Mouse (Mus musculus): ENCODE data around the gene Fam213a.

The Fam213a gene

GRCm38 (mm10) chr14:41005716-41006115 lies 7.9 kb downstream of the Fam213a start:
- DNase-seq (ENCODE audit: low read depth, low spot score), result no peak

- DNase-seq (ENCODE audit: low read depth, low spot score), result no peak
These were observed 9.1 kb downstream of the Fam213a start for GRCm38 (mm10) chr14:41004201-41005141.

GRCm38 (mm10) chr14:41001576-41001975 lies 12.0 kb downstream of the Fam213a start:
- DNase-seq (ENCODE audit: low read depth, low spot score), result no peak

- DNase-seq (ENCODE audit: low read depth, low spot score), result no peak
These were observed 12.8 kb downstream of the Fam213a start for GRCm38 (mm10) chr14:41000801-41001200.

- no peak for DNase-seq (ENCODE audit: low read depth, low spot score)
These were observed 13.5 kb downstream of the Fam213a start for GRCm38 (mm10) chr14:40999904-41000645.

GRCm38 (mm10) chr14:40996171-40996570 lies 17.4 kb downstream of the Fam213a start:
- no peak for DNase-seq (ENCODE audit: low read depth, low spot score)

GRCm38 (mm10) chr14:40992464-40992863 lies 21.1 kb downstream of the Fam213a start:
- no peak for DNase-seq (ENCODE audit: low read depth, low spot score)

- DNase-seq (ENCODE audit: low read depth, low spot score), result no peak
These were observed 24.8 kb downstream of the Fam213a start for GRCm38 (mm10) chr14:40988780-40989179.

- DNase-seq (ENCODE audit: low read depth, low spot score), result no peak
These were observed 26.4 kb downstream of the Fam213a start for GRCm38 (mm10) chr14:40987184-40987583.

GRCm38 (mm10) chr14:40985635-40986034 lies 28.0 kb downstream of the Fam213a start:
- DNase-seq (ENCODE audit: low read depth, low spot score), result no peak

- DNase-seq (ENCODE audit: low read depth, low spot score), result no peak
These were observed 33.9 kb downstream of the Fam213a start for GRCm38 (mm10) chr14:40979723-40980122.

- DNase-seq (ENCODE audit: low read depth, low spot score), result peak; percentile 31
These were observed 34.6 kb downstream of the Fam213a start for GRCm38 (mm10) chr14:40979002-40979401.

- peak; percentile 78 for DNase-seq (ENCODE audit: low read depth, low spot score)
These were observed 38.4 kb downstream of the Fam213a start for GRCm38 (mm10) chr14:40975127-40975721.

GRCm38 (mm10) chr14:40968051-40968450 lies 45.5 kb downstream of the Fam213a start:
- DNase-seq (ENCODE audit: low read depth, low spot score), result no peak

GRCm38 (mm10) chr14:40967598-40967900 lies 46.0 kb downstream of the Fam213a start:
- peak; percentile 52 for DNase-seq (ENCODE audit: low read depth, low spot score)

GRCm38 (mm10) chr14:40966862-40967597 lies 46.6 kb downstream of the Fam213a start:
- peak; percentile 98 for DNase-seq (ENCODE audit: low read depth, low spot score)

- DNase-seq (ENCODE audit: low read depth, low spot score), result no peak
These were observed 47.2 kb downstream of the Fam213a start, which contains the start of gene Tspan14 for GRCm38 (mm10) chr14:40966392-40966861. Gene Tspan14, minus strand, starts transcription at chr14:40966807.

- DNase-seq (ENCODE audit: low read depth, low spot score), result no peak
These were observed 47.9 kb downstream of the Fam213a start for GRCm38 (mm10) chr14:40965507-40966356.

- no peak for DNase-seq (ENCODE audit: low read depth, low spot score)
These were observed 48.7 kb downstream of the Fam213a start for GRCm38 (mm10) chr14:40964881-40965280.

- no peak for DNase-seq (ENCODE audit: low read depth, low spot score)
These were observed 49.4 kb downstream of the Fam213a start for GRCm38 (mm10) chr14:40964214-40964610.
